Mouse (Mus musculus): ENCODE results near the gene Rpgrip1l. TPM values are rescaled to one million over a fixed set of nuclear protein-coding genes. Genes with fewer than 3 reads are reported as not detected.

The Rpgrip1l gene
- 15.4 TPM for polyA plus RNA-seq (2021)

GRCm38 (mm10) chr8:91312835-91313832 lies at the start of gene Rpgrip1l, which contains the start of gene Fto:
Gene Rpgrip1l (minus strand): TSS chr8:91313262.
Gene Fto (plus strand): TSS chr8:91313525.
- ATAC-seq (peak; percentile 100), DNase-seq (ENCODE audit: low read depth, low spot score) (peak; percentile 98)
- ChIA-PET CTCF (interaction anchor here (1.0 kb wide), 1 partner anchor 17 kb away, joined by 3 read pairs; no protein-coding TSS in a partner anchor), POLR2A (interaction anchor here (1.0 to 1.3 kb wide), 2 partner anchors 9 to 14 kb away, joined by 3 read pairs; no protein-coding TSS in a partner anchor)
- peak; percentile 45 for TF ChIP-seq CTCF (IDR thresholded peaks at IDR 0.05)
- no peaks in the 10 kb centered on the region for H3K27me3 ChIP-seq
- in situ Hi-C loops (cut with MboI; ENCODE audit: low pct_unique_long_range_greater_than_20kb): no loop called here

GRCm38 (mm10) chr8:91360644-91361357 lies 47.7 kb upstream of the Rpgrip1l start:
- CTCF ChIA-PET: no interaction called here
- in situ Hi-C loops (cut with MboI; ENCODE audit: low pct_unique_long_range_greater_than_20kb): no loop called here
- H3K27me3 ChIP-seq: no peaks in the 10 kb centered on the region
- DNase-seq (ENCODE audit: low read depth, low spot score) (no peak), ATAC-seq (no peak)
- TF ChIP-seq CTCF (IDR thresholded peaks at IDR 0.05): no peak
- POLR2A ChIA-PET: interaction anchor here (0.7 kb wide), 1 partner anchor 642 kb away, joined by 3 read pairs; no protein-coding TSS in a partner anchor

GRCm38 (mm10) chr8:91359511-91359910 lies 46.4 kb upstream of the Rpgrip1l start:
- no peak for ATAC-seq
- in situ Hi-C loops (cut with MboI; ENCODE audit: low pct_unique_long_range_greater_than_20kb): no loop called here
- DNase-seq (ENCODE audit: low read depth, low spot score): no peak
- ChIA-PET CTCF (no interaction called here), POLR2A (no interaction called here)
- H3K27me3 ChIP-seq: no peaks in the 10 kb centered on the region
- no peak for TF ChIP-seq CTCF (IDR thresholded peaks at IDR 0.05)

- ChIA-PET CTCF (interaction anchor here (1.3 kb wide), 1 partner anchor 9 kb away, joined by 3 read pairs; no protein-coding TSS in a partner anchor), POLR2A (no interaction called here)
- H3K27me3 ChIP-seq: no peaks in the 10 kb centered on the region
- ATAC-seq (no peak), DNase-seq (ENCODE audit: low read depth, low spot score) (no peak)
- in situ Hi-C loops (cut with MboI; ENCODE audit: low pct_unique_long_range_greater_than_20kb): no loop called here
- no peak for TF ChIP-seq CTCF (IDR thresholded peaks at IDR 0.05)
Measured at GRCm38 (mm10) chr8:91358016-91358415, 45.0 kb upstream of the Rpgrip1l start.

- H3K27me3 ChIP-seq: no peaks in the 10 kb centered on the region
- in situ Hi-C loops (cut with MboI; ENCODE audit: low pct_unique_long_range_greater_than_20kb): no loop called here
- DNase-seq (ENCODE audit: low read depth, low spot score): no peak
- TF ChIP-seq CTCF (IDR thresholded peaks at IDR 0.05): no peak
- no peak for ATAC-seq
- ChIA-PET POLR2A (no interaction called here), CTCF (no interaction called here)
Measured at GRCm38 (mm10) chr8:91357493-91358014, 44.5 kb upstream of the Rpgrip1l start.

GRCm38 (mm10) chr8:91355956-91356699 lies 43.1 kb upstream of the Rpgrip1l start:
- CTCF ChIA-PET: interaction anchor here (1.0 to 1.8 kb wide), 2 partner anchors 9 to 17 kb away, joined by 3 to 8 read pairs; no protein-coding TSS in a partner anchor
- DNase-seq (ENCODE audit: low read depth, low spot score) (peak; percentile 28), ATAC-seq (peak; percentile 86)
- no peak for TF ChIP-seq CTCF (IDR thresholded peaks at IDR 0.05)
- in situ Hi-C loops (cut with MboI; ENCODE audit: low pct_unique_long_range_greater_than_20kb): no loop called here
- no peaks in the 10 kb centered on the region for H3K27me3 ChIP-seq
- POLR2A ChIA-PET: no interaction called here

GRCm38 (mm10) chr8:91355301-91355905 lies 42.3 kb upstream of the Rpgrip1l start:
- ChIA-PET CTCF (interaction anchor here (1.0 to 1.8 kb wide), 2 partner anchors 9 to 17 kb away, joined by 3 to 8 read pairs; no protein-coding TSS in a partner anchor), POLR2A (no interaction called here)
- no peak for DNase-seq (ENCODE audit: low read depth, low spot score)
- ATAC-seq: peak; percentile 18
- no peaks in the 10 kb centered on the region for H3K27me3 ChIP-seq
- TF ChIP-seq CTCF (IDR thresholded peaks at IDR 0.05): no peak
- in situ Hi-C loops (cut with MboI; ENCODE audit: low pct_unique_long_range_greater_than_20kb): no loop called here

- TF ChIP-seq CTCF (IDR thresholded peaks at IDR 0.05): peak; percentile 39
- H3K27me3 ChIP-seq: no peaks in the 10 kb centered on the region
- DNase-seq (ENCODE audit: low read depth, low spot score): no peak
- ChIA-PET CTCF (no interaction called here), POLR2A (no interaction called here)
- ATAC-seq: no peak
- in situ Hi-C loops (cut with MboI; ENCODE audit: low pct_unique_long_range_greater_than_20kb): no loop called here
Measured at GRCm38 (mm10) chr8:91353907-91354306, 40.8 kb upstream of the Rpgrip1l start.

GRCm38 (mm10) chr8:91353062-91353461 lies 40.0 kb upstream of the Rpgrip1l start:
- H3K27me3 ChIP-seq: no peaks in the 10 kb centered on the region
- DNase-seq (ENCODE audit: low read depth, low spot score) (no peak), ATAC-seq (no peak)
- ChIA-PET CTCF (no interaction called here), POLR2A (no interaction called here)
- in situ Hi-C loops (cut with MboI; ENCODE audit: low pct_unique_long_range_greater_than_20kb): no loop called here
- TF ChIP-seq CTCF (IDR thresholded peaks at IDR 0.05): no peak
